Mouse (Mus musculus): ENCODE data around the gene Hoxb5. TPM values are rescaled to one million over a fixed set of nuclear protein-coding genes. Genes with fewer than 3 reads are reported as not detected.

Hoxb5 gene
- polyA plus RNA-seq, 1 experiment from 2014 or later = 10.2 TPM

GRCm38 (mm10) chr11:96313806-96314428 is 10.8 kb downstream of the Hoxb5 start:
- no peaks in the 10 kb centered on the region for H3K27me3 ChIP-seq (ENCODE audit: insufficient read depth, low read length)
- TF ChIP-seq CTCF (IDR thresholded peaks at IDR 0.05; ENCODE audit: low read depth) = no peak
- 11% methylated on average over 12 of the region's 12 CpGs for WGBS
- peak overlapping the region; percentile 98 for H3K9ac ChIP-seq (ENCODE audit: low read depth, low read length)
- peaks cover 30% of the 10 kb centered on the region for H3K4me1 ChIP-seq (replicated peaks; ENCODE audit: insufficient read depth, low read length)
- no peaks in the 10 kb centered on the region for H3K36me3 ChIP-seq (ENCODE audit: insufficient read depth, low read length)
- DNase-seq (ENCODE audit: low spot score) (no peak), ATAC-seq (replicated peaks; ENCODE audit: low FRiP score, low read depth) (no peak)
- no peaks in the 10 kb centered on the region for H3K9me3 ChIP-seq (replicated peaks; ENCODE audit: low read length)
- H3K4me3 ChIP-seq (replicated peaks; ENCODE audit: low read depth, low read length) = peak overlapping the region; percentile 83
- peak overlapping the region; percentile 99 for H3K27ac ChIP-seq
- peak overlapping the region; percentile 96 for H3K4me2 ChIP-seq (ENCODE audit: low read length)

DNA sequence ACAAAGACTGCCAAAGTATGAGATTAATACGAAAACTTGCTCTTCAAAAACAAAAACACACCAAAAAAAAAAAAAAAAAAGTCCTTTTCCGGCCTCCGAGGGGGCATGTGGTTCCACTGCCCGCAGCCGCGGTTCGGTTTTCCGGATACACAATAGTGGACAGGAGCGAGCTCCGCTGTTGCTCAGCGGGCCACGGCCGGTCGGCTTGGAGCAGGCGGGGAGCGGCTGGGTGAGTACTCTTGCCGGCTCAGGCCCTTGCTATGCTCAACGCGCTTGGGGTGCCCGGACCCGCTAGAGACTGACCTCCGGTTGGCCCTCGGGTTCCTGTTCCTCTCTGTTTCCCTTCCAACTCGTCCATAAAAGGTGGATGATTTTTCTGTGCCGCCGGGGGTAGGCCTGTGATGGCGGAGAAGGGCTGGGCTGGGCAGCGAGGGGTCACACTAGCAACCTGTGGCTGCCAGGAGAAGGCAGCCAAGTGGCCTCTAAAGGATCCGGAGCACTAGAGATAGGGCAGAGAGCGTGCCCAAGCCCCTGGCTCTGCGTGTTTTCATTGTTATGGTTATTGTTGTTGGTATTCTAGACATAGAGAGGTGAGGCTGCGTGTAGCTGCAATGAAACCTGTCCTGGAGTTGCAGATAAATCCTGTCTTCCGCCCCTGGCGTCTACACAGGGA is 11.7 kb downstream of the Hoxb5 start:
- 4% methylated on average over 34 of the region's 34 CpGs for WGBS
- H3K27ac ChIP-seq = peak overlapping the region; percentile 99
- H3K4me3 ChIP-seq (replicated peaks; ENCODE audit: low read depth, low read length) = peak overlapping the region; percentile 83
- no peak for DNase-seq (ENCODE audit: low spot score)
- peak overlapping the region; percentile 98 for H3K9ac ChIP-seq (ENCODE audit: low read depth, low read length)
- H3K27me3 ChIP-seq (ENCODE audit: insufficient read depth, low read length) = no peaks in the 10 kb centered on the region
- peaks cover 24% of the 10 kb centered on the region for H3K4me1 ChIP-seq (replicated peaks; ENCODE audit: insufficient read depth, low read length)
- peak overlapping the region; percentile 96 for H3K4me2 ChIP-seq (ENCODE audit: low read length)
- no peaks in the 10 kb centered on the region for H3K9me3 ChIP-seq (replicated peaks; ENCODE audit: low read length)
- no peaks in the 10 kb centered on the region for H3K36me3 ChIP-seq (ENCODE audit: insufficient read depth, low read length)
- no peak for ATAC-seq (replicated peaks; ENCODE audit: low FRiP score, low read depth)
- 0 out of 2 replicates have a peak, but pooled peaks have one; percentile 3 for TF ChIP-seq CTCF (IDR thresholded peaks at IDR 0.05; ENCODE audit: low read depth)

DNA sequence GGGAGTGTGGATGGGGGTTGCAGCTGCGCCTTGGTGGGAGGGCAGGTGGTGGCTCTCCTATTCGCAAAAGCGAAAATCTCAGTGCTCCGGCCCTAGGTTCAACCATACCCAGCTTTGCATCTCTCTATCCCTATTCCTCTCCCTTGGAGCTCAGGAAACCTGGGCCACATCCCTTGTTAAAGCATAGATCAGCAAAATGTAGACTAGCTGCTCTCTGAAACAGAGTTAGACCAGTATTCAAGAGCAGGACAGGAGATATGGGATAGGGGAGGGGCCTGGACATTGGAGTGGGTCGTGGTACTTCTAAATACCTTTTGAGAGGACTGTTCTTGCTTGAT is 12.2 kb downstream of the Hoxb5 start:
- DNase-seq (ENCODE audit: low spot score) (no peak), ATAC-seq (replicated peaks; ENCODE audit: low FRiP score, low read depth) (no peak)
- Histone ChIP-seq H3K27me3 (ENCODE audit: insufficient read depth, low read length) (no peaks in the 10 kb centered on the region), H3K36me3 (ENCODE audit: insufficient read depth, low read length) (0 out of 2 replicates have a peak, but pooled peaks cover 4% of the 10 kb centered on the region), H3K4me1 (replicated peaks; ENCODE audit: insufficient read depth, low read length) (peaks cover 19% of the 10 kb centered on the region; the same call in 1 of the 2 replicates), H3K4me3 (replicated peaks; ENCODE audit: low read depth, low read length) (peak overlapping the region; percentile 83), H3K9ac (ENCODE audit: low read depth, low read length) (peak overlapping the region; percentile 98), H3K4me2 (ENCODE audit: low read length) (peak overlapping the region; percentile 96), H3K9me3 (replicated peaks; ENCODE audit: low read length) (no peaks in the 10 kb centered on the region), H3K27ac (peak overlapping the region; percentile 99)
- TF ChIP-seq CTCF (IDR thresholded peaks at IDR 0.05; ENCODE audit: low read depth) = no peak
- 18% methylated on average over 5 of the region's 5 CpGs for WGBS

DNA sequence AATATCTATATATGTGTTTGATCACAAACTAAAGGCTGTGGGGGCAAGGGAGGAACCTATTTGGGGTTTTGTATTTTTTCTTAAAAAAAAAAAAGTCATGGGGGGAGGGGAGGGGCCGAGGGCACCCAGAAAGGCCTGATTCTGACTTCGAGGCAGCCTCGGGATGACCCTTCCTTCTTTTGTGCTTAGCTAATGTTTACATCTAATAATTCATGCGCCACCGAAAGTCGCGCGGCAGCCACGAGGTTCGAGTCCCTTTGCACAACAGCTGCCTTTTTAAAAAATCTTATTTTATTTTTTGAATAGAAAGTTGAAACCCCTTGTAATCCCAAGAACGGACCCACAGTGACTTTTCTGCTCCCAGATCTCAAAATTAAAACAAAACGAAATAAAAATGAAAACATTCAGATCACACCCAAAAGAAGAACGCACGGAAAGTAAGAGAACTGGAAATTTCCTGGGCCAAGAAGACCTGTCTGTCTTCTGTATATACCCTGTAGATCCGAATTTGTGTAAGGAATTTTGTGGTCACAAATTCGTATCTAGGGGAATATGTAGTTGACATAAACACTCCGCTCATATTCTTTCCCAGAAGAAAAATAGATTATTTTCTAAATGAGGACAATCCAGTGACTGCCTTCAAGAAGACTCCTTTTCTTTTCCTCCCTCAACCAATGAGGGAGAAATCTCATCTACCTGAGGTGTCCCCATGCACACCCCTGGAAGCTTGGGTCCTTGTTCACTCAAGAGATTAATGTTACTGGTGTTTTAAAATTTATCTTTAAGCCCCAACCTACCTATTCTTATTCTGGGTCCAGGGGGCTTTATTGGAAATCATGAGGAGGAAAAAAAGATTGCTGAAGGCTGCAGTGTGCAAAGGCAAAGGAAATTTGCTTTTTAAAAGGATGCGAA is 13.8 kb downstream of the Hoxb5 start:
- no peaks in the 10 kb centered on the region for H3K9me3 ChIP-seq (replicated peaks; ENCODE audit: low read length)
- peak overlapping the region; percentile 99 for H3K27ac ChIP-seq
- peak overlapping the region; percentile 96 for H3K4me2 ChIP-seq (ENCODE audit: low read length)
- 15% methylated on average over 18 of the region's 18 CpGs for WGBS
- TF ChIP-seq CTCF (IDR thresholded peaks at IDR 0.05; ENCODE audit: low read depth) = no peak
- ATAC-seq (replicated peaks; ENCODE audit: low FRiP score, low read depth) (no peak), DNase-seq (ENCODE audit: low spot score) (no peak)
- H3K4me1 ChIP-seq (replicated peaks; ENCODE audit: insufficient read depth, low read length) = peaks cover 16% of the 10 kb centered on the region; the same call in 1 of the 2 replicates
- peak overlapping the region; percentile 83 for H3K4me3 ChIP-seq (replicated peaks; ENCODE audit: low read depth, low read length)
- peak overlapping the region; percentile 98 for H3K9ac ChIP-seq (ENCODE audit: low read depth, low read length)
- H3K36me3 ChIP-seq (ENCODE audit: insufficient read depth, low read length) = 0 out of 2 replicates have a peak, but pooled peaks cover 7% of the 10 kb centered on the region
- H3K27me3 ChIP-seq (ENCODE audit: insufficient read depth, low read length) = no peaks in the 10 kb centered on the region

DNA sequence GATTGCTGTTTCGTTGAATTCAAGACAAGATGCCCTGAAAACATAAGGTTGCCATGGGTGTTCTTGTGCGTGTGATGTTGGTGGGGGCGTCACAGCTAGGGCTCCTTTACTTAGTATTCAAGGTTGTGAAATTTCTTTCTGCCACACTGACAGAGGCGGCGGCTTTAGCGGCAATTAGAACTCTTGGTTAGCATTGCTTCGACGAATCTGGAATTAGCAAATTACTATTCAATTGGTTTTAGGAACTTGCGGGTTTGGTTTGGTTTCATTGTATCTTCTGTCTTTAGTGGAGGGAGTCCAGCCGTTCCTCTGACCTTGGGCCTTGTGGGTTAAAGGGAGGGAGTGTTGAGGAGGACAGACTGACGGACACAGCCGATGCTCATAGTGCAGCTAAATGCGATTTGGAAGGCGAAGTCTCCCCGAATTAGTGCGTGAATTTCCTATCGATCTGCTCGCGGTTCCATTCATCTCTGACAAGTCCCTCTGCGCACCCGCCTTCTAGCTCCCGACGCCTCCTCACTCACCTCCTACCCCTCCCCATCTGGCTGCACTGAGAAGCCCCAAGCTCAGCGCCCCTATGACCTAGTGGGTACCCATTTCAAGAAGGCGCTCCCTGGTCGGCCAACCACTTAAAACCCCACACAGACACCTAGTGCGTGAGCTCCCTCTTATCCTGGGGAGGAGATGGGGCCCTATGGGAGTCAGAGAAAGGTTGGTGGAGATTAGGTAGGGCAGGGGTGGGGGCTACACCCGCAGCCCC is 14.7 kb downstream of the Hoxb5 start, which contains the start of gene Hoxb4:
TSS of gene Hoxb4 (plus strand) at position 660 of the 760 bp plus-strand sequence.
- H3K4me2 ChIP-seq (ENCODE audit: low read length) = peak within 1 kb of the TSS; percentile 96
- no peak for TF ChIP-seq CTCF (IDR thresholded peaks at IDR 0.05; ENCODE audit: low read depth)
- peak within 1 kb of the TSS; percentile 98 for H3K9ac ChIP-seq (ENCODE audit: low read depth, low read length)
- WGBS = 6% methylated on average over 28 of the region's 28 CpGs
- H3K9me3 ChIP-seq (replicated peaks; ENCODE audit: low read length) = no peaks in the 10 kb centered on the region
- no peak for DNase-seq (ENCODE audit: low spot score)
- peak within 1 kb of the TSS; percentile 83 for H3K4me3 ChIP-seq (replicated peaks; ENCODE audit: low read depth, low read length)
- peak; percentile 9 for ATAC-seq (replicated peaks; ENCODE audit: low FRiP score, low read depth)
- peaks cover 23% of the 10 kb centered on the region; the same call in 1 of the 2 replicates for H3K4me1 ChIP-seq (replicated peaks; ENCODE audit: insufficient read depth, low read length)
- 0 out of 2 replicates have a peak, but pooled peaks cover 7% of the 10 kb centered on the region for H3K36me3 ChIP-seq (ENCODE audit: insufficient read depth, low read length)
- H3K27me3 ChIP-seq (ENCODE audit: insufficient read depth, low read length) = no peaks in the 10 kb centered on the region
- peak within 1 kb of the TSS; percentile 99 for H3K27ac ChIP-seq
